Mouse (Mus musculus) kidney, adult 8-10 months (tissue): ENCODE data around the gene Mafg.
A peak's percentile ranks its signal among the peaks of the same experiment; 100 is the strongest.
"Not testable (repeated sequence)": the region's sequence is repeated elsewhere in the genome, so short reads cannot be mapped to it uniquely, and the experiment has no call there.

ENCODE experiments used
- DNase-seq, 2 experiments: peaks; one replicate each; pipeline ENCODE4 v3.0.0; 2022

Mafg gene

GRCm38 (mm10) chr11:120633520-120634343, at the start of gene Mafg:
Mafg (minus strand) TSS chr11:120633600.
- DNase-seq, result peak; percentile 95

DNA sequence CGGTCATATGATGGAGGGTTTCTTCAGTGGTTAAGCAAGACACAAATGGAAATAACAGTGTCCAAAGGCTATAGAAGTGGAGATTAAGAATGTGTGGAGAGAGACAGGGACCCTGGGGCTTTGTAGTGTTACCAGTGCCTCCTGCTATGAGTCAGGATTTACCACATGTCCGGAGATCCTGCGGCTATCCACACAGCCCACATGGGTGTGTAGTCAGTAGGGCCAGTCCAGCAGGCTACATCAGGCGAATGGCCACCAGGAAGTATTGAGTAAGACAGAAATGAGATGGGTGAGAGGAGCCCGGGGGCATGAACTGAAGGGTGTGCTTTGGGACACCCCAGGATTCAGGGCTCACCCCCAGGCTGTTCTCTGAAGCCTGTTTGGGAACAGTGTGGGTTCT, 49.3 kb upstream of the Mafg start:
- no peak for DNase-seq

DNA sequence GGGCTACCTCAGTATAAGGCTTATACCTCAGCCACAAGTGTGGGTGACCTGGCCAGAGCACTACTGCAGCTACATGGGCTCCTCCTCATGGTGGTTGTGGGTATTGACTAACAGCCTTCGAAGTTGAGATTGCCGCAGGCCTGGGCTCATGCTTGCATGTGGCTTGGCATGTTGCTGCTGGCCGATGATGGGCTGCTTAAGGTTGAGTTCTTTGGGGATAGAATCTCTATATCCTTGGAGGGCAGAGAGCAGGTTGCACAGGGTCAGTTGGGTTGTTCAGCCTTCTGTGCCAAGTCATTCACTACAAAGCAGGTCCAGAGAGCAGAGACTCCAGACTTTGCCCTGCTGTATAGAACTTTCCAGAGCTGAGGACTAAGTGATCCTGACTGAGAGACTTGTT, 46.5 kb upstream of the Mafg start:
- peak; percentile 75 to 86 for DNase-seq

GRCm38 (mm10) chr11:120676951-120677350, 43.6 kb upstream of the Mafg start:
- DNase-seq, result no peak

- not testable (repeated sequence) for DNase-seq
Measured at GRCm38 (mm10) chr11:120675875-120676274, 42.5 kb upstream of the Mafg start.

DNA sequence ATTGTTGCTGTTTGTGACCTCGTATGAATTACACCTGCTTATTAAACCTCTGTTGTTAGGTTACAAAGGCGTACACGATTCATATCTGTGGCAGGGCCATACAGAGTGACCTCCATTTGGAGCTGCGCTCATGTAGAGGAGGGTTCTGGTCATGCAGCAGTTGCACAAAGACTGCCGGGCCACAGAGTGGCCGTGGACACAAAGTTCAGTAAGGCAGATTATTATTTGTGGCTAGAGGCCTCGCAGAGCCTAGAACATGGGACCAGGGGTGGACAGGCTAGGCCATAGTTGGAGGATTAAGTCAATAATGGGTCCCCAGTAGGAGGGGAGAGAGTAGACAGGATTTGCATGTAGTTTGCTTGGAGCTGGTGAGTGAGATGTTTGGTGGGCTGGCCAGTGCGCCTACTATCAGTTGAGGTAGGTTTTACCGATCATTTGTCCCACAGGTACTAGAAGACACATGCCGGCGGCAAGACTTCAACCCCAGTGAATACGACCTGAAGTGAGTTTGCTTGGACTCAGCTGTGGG, 40.3 kb upstream of the Mafg start:
- no peak for DNase-seq

DNA sequence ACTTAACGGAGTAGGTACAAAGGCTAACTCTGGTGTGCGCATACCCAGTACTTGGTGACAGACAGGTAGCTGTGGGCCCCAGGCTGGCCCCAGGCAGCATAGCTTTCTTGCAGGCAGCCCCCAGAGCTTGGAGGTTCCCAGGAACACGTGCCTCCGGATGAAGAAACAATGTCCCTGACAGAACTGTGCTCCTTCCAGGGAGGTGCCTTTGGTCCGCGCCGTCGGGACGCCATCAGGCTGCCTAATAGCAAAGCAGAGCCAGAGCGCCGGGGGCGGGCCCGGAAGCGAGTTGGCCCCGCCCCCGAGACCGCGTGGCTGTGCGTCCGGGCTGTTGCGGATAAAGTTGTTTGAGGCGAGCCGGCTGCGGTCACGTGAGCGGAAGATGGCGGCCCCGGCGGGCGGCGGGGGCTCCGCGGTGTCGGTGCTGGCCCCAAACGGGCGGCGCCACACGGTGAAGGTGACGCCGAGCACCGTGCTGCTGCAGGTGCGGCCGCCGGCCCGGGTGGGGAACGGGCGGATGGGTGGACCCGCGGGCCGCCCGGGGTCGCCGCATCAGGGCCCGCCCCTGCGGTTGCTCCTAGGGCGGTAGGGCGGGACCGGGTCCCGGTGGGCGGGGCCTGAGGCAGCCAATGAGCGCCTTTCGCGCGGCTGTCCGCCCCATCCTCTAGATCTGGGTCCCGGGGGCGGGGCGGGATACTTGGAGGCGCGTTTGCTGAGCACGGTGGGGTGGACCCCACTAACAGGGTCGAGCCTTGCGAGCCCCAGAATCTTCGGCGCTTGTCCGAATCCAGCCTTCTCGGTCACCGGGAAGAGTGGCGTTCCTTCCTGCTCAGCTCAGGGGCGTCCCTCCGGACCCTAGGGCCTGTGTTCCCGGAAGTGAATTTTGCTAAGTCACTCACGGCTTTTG, 39.5 kb upstream of the Mafg start, which contains the start of gene Aspscr1:
Gene Aspscr1 (plus strand): TSS at position 287 of the 907 bp plus-strand sequence.
- peak; percentile 95 to 96 for DNase-seq

- no peak for DNase-seq
Measured at GRCm38 (mm10) chr11:120666617-120667016, 33.2 kb upstream of the Mafg start.

DNA sequence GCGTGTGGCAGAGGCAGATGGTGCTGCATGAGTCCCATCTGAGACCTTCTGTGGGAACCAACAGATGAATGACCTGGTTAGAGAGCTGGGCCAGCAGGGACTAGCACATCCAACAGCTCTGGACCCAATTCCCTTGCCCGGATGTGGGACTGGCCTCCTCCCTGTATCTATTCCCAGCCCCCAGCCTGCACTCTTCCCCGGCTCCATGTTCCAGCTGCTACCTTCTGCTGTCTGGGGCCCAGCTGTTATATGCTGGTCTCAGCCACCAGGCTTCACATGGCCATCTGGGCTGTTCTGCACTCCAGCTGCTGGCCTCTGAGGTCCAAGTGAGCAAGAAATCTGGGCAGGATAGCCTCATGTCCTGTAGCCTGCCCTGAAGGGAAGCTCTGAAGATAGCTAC, 32.0 kb upstream of the Mafg start:
- DNase-seq, result no peak

DNA sequence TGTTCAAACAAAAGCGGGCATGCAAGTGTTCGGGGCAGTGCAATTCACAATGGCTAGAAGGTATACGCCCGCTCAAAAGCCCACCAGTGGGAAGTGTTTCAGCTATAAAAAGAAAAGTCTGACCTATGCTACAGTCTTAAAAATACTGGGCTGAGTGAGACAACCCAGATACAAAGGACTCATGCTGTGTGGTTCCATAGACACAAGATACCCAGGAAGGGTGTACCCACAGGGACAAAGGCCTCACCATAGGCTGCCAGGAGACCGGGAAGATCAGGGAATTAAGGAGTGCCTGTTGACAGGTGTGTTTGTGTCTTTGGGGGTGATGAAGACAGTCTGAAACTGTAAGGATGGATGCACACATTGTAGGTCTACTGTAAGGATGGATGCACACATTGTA, 30.3 kb upstream of the Mafg start:
- no peak for DNase-seq

- no peak for DNase-seq
Measured at GRCm38 (mm10) chr11:120662759-120663158, 29.4 kb upstream of the Mafg start.

DNA sequence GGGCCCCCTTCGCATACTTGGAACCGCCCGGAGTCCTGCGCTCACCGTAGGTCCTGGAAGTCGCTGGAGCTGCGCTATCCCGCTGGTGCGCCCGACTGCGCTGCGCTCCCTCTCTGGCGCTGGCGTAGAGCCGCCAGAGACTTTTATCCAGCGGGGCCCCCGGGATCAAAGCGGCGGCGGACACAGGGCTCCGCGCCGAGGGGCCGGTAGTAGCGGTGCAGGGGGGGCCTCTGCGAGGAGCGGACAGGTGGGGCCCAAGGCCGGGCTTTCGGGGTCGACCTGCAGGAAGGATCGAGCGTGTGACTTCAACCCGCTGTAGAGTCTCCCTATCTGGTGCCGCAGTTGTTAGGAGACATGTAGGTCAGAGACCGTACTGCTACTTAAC, 27.7 kb upstream of the Mafg start, which contains the start of gene Notum:
Gene Notum (minus strand): TSS at position 100 of the 385 bp plus-strand sequence.
- DNase-seq, result no peak

- DNase-seq, result peak; percentile 39 to 53
Measured at GRCm38 (mm10) chr11:120660301-120661075, 27.1 kb upstream of the Mafg start.

- peak in 1 of 2 experiments; percentile 28 for DNase-seq
Measured at GRCm38 (mm10) chr11:120659509-120660300, 26.3 kb upstream of the Mafg start.

GRCm38 (mm10) chr11:120658876-120659410, 25.5 kb upstream of the Mafg start:
- peak; percentile 71 to 86 for DNase-seq

DNA sequence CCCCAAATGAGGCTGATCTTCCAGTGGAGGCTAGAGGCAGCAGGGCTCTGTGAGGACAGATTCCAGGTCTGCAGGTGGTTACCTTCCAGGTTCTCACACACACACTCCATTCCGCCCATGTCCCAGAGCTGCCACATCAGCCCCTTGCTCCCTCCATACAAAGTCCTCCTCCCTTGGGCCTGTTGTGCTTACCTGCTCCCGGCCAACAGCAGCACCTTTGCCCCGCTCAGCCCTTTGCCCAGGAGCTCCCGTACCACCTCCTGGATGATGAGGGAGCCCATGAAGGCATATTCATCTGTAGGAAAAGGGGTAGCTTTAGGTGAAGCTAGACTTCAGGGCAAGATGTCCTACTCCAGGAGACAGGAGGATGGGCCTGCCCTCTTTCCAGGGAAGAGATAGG, 23.9 kb upstream of the Mafg start:
- peak; percentile 65 to 77 for DNase-seq

DNA sequence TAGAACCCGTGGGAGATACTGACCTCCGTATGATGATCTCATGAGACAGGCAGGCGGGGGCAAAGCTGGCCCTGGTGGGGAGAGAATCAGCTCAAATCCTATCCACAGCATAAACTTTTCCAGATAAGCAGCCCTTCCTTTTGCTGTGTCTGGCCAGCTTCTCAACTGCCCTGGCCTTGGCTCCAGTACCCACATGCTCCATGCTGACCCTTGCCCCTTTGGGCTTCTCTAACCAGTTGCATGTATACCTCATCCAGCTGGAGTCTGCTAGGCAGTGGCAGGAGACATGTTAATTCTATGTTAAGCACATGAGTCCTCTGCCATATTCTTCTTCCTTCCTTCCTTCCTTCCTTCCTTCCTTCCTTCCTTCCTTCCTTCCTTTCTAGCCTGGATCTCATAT, 21.3 kb upstream of the Mafg start:
- peak in 1 of 2 experiments; percentile 33 for DNase-seq

DNA sequence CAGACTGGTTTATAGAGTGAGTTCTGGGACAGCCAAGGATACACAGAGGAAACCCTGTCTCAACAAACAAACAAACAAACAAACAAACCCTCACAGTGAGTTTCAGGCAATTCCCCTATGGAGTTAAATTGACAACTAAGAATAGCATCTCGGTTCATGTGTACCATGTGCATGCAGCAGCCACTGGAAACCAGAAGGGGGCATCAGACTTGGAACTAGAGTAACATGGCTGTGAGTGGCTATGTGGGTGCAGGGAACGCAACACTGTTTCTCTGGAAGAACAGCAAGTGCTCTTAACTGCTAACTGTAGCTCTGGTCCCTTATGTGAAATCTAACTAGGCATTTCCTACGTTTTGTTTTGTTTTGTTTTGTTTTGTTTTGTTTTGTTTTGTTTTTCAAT, 18.5 kb upstream of the Mafg start:
- DNase-seq, result no peak

- DNase-seq, result no peak
Measured at GRCm38 (mm10) chr11:120648001-120648476, 14.6 kb upstream of the Mafg start, which contains the start of gene Myadml2. Myadml2 (minus strand) TSS chr11:120648158.

DNA sequence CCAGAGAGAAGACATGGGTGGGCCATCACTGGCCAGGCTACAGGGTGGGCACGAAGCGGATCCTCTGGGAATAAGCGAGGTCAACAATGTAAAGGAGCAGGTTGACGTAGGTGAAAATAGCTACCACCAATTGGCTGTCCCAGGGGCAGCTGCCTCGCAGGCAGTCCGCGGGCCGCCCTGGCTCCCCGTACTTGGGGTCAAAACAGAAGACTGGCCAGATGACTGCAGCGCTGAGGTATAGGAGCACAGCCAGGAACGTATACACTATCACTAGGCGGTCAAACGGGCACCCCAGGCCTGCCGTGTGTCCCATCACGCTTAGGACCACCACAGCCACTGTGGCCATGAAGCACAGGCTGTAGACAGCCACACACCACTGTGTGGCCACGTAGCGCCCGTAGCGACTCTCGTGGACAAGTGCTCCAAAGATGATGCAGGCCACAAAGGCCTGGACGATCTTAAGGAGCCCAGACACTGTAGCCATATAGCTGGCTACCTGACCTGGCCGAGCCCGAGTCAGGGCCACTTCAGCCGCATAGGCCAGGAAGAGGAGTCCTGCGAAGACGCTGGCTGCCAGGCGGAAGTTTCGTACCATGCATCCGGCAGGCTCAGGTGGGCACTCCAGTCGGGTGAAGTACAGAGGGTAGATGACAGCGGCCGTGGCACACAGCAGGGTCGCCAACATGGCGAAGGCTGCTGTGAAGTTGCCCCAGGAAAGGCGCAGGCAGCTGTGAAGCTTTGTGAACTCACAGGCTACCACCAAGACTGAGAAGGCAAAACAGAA, 13.8 kb upstream of the Mafg start:
- DNase-seq, result no peak
